8 mouse cellular contexts compared by ENCODE assay signal in genomic region chr11:69665961-69666664, GRCm38 (mm10). TPM values are rescaled to one million over a fixed set of nuclear protein-coding genes. Genes with fewer than 3 reads are reported as not detected.
DNase-seq lines count a peak whose midpoint lies in the region; ATAC-seq lines count a peak whose summit lies in the region.

TSS of gene Cd68 (minus strand) at chr11:69666153.

- no peak for ATAC-seq in kidney, embryonic 15.5 days (replicated peaks; ENCODE audit: low FRiP score)
- ATAC-seq in erythroblast, adult 5-6 weeks (replicated peaks; ENCODE audit: low FRiP score, poor library complexity, severe bottlenecking) = no peak
- peak; percentile 62 for ATAC-seq in megakaryocyte progenitor cell, adult 5-6 weeks (replicated peaks; ENCODE audit: poor library complexity)

- H3K9me3 ChIP-seq in kidney, embryonic 15.5 days (replicated peaks) = no peaks in the 10 kb centered on the region
- H3K9me3 ChIP-seq in hindbrain, embryonic 10.5 days = no peaks in the 10 kb centered on the region

- WGBS in kidney, embryonic 15.5 days = 37% methylated on average over 7 of the region's 7 CpGs
- WGBS in hindbrain, embryonic 10.5 days = 39% methylated on average over 7 of the region's 7 CpGs

- peak within 1 kb of the TSS; percentile 58; the same call in 1 of the 2 replicates for H3K27ac ChIP-seq in kidney, embryonic 15.5 days
- H3K27ac ChIP-seq in hindbrain, embryonic 10.5 days = no peak within 1 kb of the TSS

- no peak within 1 kb of the TSS for H3K4me3 ChIP-seq in kidney, embryonic 15.5 days (replicated peaks)
- peak within 1 kb of the TSS; percentile 20 for H3K4me3 ChIP-seq in hindbrain, embryonic 10.5 days

- peaks cover 45% of the 10 kb centered on the region for H3K4me1 ChIP-seq in kidney, embryonic 15.5 days
- peaks cover 44% of the 10 kb centered on the region for H3K4me1 ChIP-seq in hindbrain, embryonic 10.5 days (replicated peaks)

- H3K36me3 ChIP-seq in kidney, embryonic 15.5 days = peaks cover 78% of the 10 kb centered on the region
- H3K36me3 ChIP-seq in hindbrain, embryonic 10.5 days = peaks cover 76% of the 10 kb centered on the region

- H3K9ac ChIP-seq in kidney, embryonic 15.5 days = no peak within 1 kb of the TSS

- no peak within 1 kb of the TSS for H3K4me2 ChIP-seq in kidney, embryonic 15.5 days

- intact Hi-C loops in left cerebral cortex, postnatal 14 days (cut with DNase I) = no loop called here

- H3K27me3 ChIP-seq in kidney, embryonic 15.5 days = no peaks in the 10 kb centered on the region
- no peaks in the 10 kb centered on the region for H3K27me3 ChIP-seq in hindbrain, embryonic 10.5 days (ENCODE audit: insufficient read depth, poor library complexity, severe bottlenecking)

- no peak for DNase-seq in kidney, adult 9 months
- DNase-seq in ZHBTc4 (ENCODE audit: low read depth, low spot score) = peak; percentile 95
- peak; percentile 40 for DNase-seq in hindbrain, embryonic 10.5 days (ENCODE audit: low spot score)
- peak; percentile 78 to 94 for DNase-seq in left cerebral cortex, postnatal 14 days (ENCODE audit: low spot score in 2 of 2)
- DNase-seq in testis, postnatal 10 days (ENCODE audit: low spot score) = no peak

RNA-seq across cellular contexts. Expression of gene Cd68, which starts in this region (rescaled TPM):
- 10.0 and 14.1 TPM in 2 replicates for polyA plus RNA-seq in kidney, embryonic 15.5 days (2015; fragmentation: Nextera tagmentation; extraction: Ambion mirVana)
- 42.6 and 48.8 TPM in 2 replicates for total RNA-seq in erythroblast, adult 5-6 weeks (2015; ENCODE audit: low replicate concordance)
- total RNA-seq in erythroblast, adult 5-6 weeks (2017; ENCODE audit: low replicate concordance) = 20.9 and 44.4 TPM in 2 replicates
- 7.2 and 8.7 TPM in 2 replicates for polyA plus RNA-seq in hindbrain, embryonic 10.5 days (2016; fragmentation: Nextera tagmentation; extraction: Ambion mirVana)
- total RNA-seq in left cerebral cortex, postnatal 14 days (2021) = 10 to 100 TPM; 13.5 to 13.8 TPM
- total RNA-seq in megakaryocyte progenitor cell, adult 5-6 weeks (2015) = 33.1 and 39.3 TPM in 2 replicates
- 15.5 and 25.0 TPM in 2 replicates for total RNA-seq in megakaryocyte progenitor cell, adult 5-6 weeks (2017)

Comparison
In these comparisons a context has a peak if more than half of its experiments do, and no peak if none do; other contexts are left out.
1. DNase-seq: peak in ZHBTc4 (single experiment), hindbrain, embryonic 10.5 days (single experiment) and left cerebral cortex, postnatal 14 days (2 of 2); none in kidney, adult 9 months (single experiment) and testis, postnatal 10 days (single experiment).